Mouse (Mus musculus): ENCODE results near the gene Ctc1. TPM values are rescaled to one million over a fixed set of nuclear protein-coding genes. Genes with fewer than 3 reads are reported as not detected.
A peak's percentile ranks its signal among the peaks of the same experiment; 100 is the strongest.
"Not testable (repeated sequence)": the region's sequence is repeated elsewhere in the genome, so short reads cannot be mapped to it uniquely, and the experiment has no call there.

Ctc1 gene
- polyA plus RNA-seq, 1 experiment: 47.0 TPM

- TF ChIP-seq POLR2A (IDR thresholded peaks at IDR 0.05; ENCODE audit: extremely low read depth, insufficient read depth, low read length): no peak
- TF ChIP-seq CTCF (IDR thresholded peaks at IDR 0.05; ENCODE audit: extremely low read depth, insufficient read depth, low read length): no peak
- no peaks in the 10 kb centered on the region for H3K4me1 ChIP-seq (ENCODE audit: control insufficient read depth, insufficient read depth, low read length)
These were observed 36.4 kb upstream of the Ctc1 start for GRCm38 (mm10) chr11:68979320-68979733.

DNA sequence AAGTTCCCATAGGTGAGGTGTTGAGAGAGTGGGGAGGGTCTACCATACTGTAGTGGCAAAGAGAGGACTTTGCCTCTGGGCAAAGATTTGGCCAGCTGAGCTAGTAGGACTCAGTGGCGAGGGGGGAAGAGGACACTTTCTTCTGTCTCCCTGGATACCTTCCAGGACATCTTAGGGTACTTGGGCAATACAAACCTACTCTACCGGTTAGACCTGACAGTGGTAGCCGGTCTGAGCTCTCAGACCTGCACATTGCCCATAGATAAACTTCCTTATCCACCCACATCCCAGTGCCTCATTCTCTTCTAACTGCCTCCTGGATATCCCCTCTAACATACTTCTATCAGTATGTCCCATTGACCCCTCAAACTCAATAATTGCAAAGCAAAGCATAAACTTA lies 34.8 kb upstream of the Ctc1 start:
- TF ChIP-seq CTCF (IDR thresholded peaks at IDR 0.05; ENCODE audit: extremely low read depth, insufficient read depth, low read length) (no peak), POLR2A (IDR thresholded peaks at IDR 0.05; ENCODE audit: extremely low read depth, insufficient read depth, low read length) (no peak)
- Histone ChIP-seq H3K4me1 (ENCODE audit: control insufficient read depth, insufficient read depth, low read length) (no peaks in the 10 kb centered on the region), H3K27ac (ENCODE audit: insufficient read depth, low read length) (no peak overlapping the region), H3K4me3 (ENCODE audit: insufficient read depth, low read length) (no peak overlapping the region)

More at GRCm38 (mm10) chr11:68979320-68979733, 36.4 kb upstream of the Ctc1 start:
- Histone ChIP-seq H3K27ac (ENCODE audit: insufficient read depth, low read length) (no peak overlapping the region), H3K4me3 (ENCODE audit: insufficient read depth, low read length) (no peak overlapping the region)

GRCm38 (mm10) chr11:68982639-68983369 lies 32.9 kb upstream of the Ctc1 start:
- Histone ChIP-seq H3K27ac (ENCODE audit: insufficient read depth, low read length) (no peak overlapping the region), H3K4me3 (ENCODE audit: insufficient read depth, low read length) (no peak overlapping the region), H3K4me1 (ENCODE audit: control insufficient read depth, insufficient read depth, low read length) (no peaks in the 10 kb centered on the region)
- TF ChIP-seq CTCF (IDR thresholded peaks at IDR 0.05; ENCODE audit: extremely low read depth, insufficient read depth, low read length) (peak; percentile 89), POLR2A (IDR thresholded peaks at IDR 0.05; ENCODE audit: extremely low read depth, insufficient read depth, low read length) (no peak)

DNA sequence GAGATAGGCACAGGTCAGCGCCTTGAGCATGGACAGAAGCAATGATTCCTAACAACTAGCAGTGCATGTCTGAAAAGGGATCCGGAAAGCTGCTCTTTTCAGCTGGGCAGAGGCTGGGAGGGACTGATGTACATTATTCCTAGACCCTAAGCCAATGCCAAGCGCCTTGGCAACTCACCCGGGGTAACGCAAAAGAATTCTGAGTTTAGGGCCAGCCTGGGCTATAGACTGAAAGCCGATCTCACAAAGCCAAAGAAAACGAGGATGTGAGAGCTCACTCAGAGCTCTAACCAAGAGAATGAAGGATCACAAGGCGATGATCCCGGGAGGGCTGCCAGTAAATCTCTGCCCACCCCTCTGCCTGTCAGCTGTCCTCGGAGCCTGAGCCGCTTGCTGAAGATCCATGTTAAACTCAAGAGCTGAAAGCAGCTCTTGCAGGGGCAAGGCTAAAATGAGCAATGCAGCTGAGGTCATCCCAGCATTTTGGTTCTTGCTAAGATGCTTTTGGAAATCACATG lies 28.3 kb upstream of the Ctc1 start:
- Histone ChIP-seq H3K4me1 (ENCODE audit: control insufficient read depth, insufficient read depth, low read length) (no peaks in the 10 kb centered on the region), H3K27ac (ENCODE audit: insufficient read depth, low read length) (no peak overlapping the region), H3K4me3 (ENCODE audit: insufficient read depth, low read length) (no peak overlapping the region)
- no peak for TF ChIP-seq POLR2A (IDR thresholded peaks at IDR 0.05; ENCODE audit: extremely low read depth, insufficient read depth, low read length)
- TF ChIP-seq CTCF (IDR thresholded peaks at IDR 0.05; ENCODE audit: extremely low read depth, insufficient read depth, low read length): no peak

GRCm38 (mm10) chr11:68988341-68988740 lies 27.4 kb upstream of the Ctc1 start:
- H3K27ac ChIP-seq (ENCODE audit: insufficient read depth, low read length): no peak overlapping the region
- no peak overlapping the region for H3K4me3 ChIP-seq (ENCODE audit: insufficient read depth, low read length)
- TF ChIP-seq POLR2A (IDR thresholded peaks at IDR 0.05; ENCODE audit: extremely low read depth, insufficient read depth, low read length) (no peak), CTCF (IDR thresholded peaks at IDR 0.05; ENCODE audit: extremely low read depth, insufficient read depth, low read length) (no peak)
- no peaks in the 10 kb centered on the region for H3K4me1 ChIP-seq (ENCODE audit: control insufficient read depth, insufficient read depth, low read length)

GRCm38 (mm10) chr11:68993122-68993521 lies 22.6 kb upstream of the Ctc1 start:
- no peaks in the 10 kb centered on the region for H3K4me1 ChIP-seq (ENCODE audit: control insufficient read depth, insufficient read depth, low read length)
- no peak for TF ChIP-seq POLR2A (IDR thresholded peaks at IDR 0.05; ENCODE audit: extremely low read depth, insufficient read depth, low read length)
- no peak for TF ChIP-seq CTCF (IDR thresholded peaks at IDR 0.05; ENCODE audit: extremely low read depth, insufficient read depth, low read length)
- H3K27ac ChIP-seq (ENCODE audit: insufficient read depth, low read length): no peak overlapping the region
- H3K4me3 ChIP-seq (ENCODE audit: insufficient read depth, low read length): no peak overlapping the region

DNA sequence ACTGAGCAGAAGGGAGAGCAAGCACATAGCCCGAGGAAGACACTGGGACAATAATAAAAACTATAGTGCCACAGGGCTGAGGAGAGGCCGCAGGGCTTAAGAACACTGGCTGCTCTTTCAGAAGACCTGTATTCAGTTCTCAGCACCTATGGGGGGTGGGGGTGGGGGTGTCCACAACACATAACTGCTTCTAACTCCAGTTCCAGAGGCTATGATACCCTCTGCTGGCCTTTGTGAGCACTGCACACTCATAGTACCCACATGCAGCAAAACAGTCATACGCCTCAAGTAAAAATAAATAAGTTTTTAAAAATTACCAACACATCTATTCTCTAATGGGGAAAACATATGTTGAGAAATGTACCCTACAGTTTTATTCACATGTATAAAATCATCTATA lies 21.3 kb upstream of the Ctc1 start:
- H3K27ac ChIP-seq (ENCODE audit: insufficient read depth, low read length): no peak overlapping the region
- no peaks in the 10 kb centered on the region for H3K4me1 ChIP-seq (ENCODE audit: control insufficient read depth, insufficient read depth, low read length)
- no peak for TF ChIP-seq CTCF (IDR thresholded peaks at IDR 0.05; ENCODE audit: extremely low read depth, insufficient read depth, low read length)
- no peak for TF ChIP-seq POLR2A (IDR thresholded peaks at IDR 0.05; ENCODE audit: extremely low read depth, insufficient read depth, low read length)
- H3K4me3 ChIP-seq (ENCODE audit: insufficient read depth, low read length): no peak overlapping the region

DNA sequence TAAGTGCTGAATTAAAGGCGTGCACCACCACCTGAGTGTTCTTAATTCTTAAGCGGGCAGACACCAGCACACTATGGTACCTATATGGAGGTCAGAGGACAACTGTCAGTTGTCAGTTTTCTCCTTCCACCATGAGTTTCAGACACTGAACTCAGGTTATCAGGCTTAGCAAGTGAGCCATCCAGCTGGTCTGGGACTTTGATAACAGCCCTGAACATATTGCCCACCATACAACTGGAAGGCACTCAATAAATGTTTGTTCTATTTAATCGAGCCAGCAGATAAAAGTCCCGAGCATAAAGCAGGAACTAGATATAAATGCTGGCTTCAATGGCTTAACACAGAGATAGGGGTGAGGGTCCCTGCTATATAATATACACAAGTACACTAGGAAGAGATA lies 18.6 kb upstream of the Ctc1 start:
- TF ChIP-seq CTCF (IDR thresholded peaks at IDR 0.05; ENCODE audit: extremely low read depth, insufficient read depth, low read length): no peak
- TF ChIP-seq POLR2A (IDR thresholded peaks at IDR 0.05; ENCODE audit: extremely low read depth, insufficient read depth, low read length): no peak
- H3K4me3 ChIP-seq (ENCODE audit: insufficient read depth, low read length): no peak overlapping the region
- no peaks in the 10 kb centered on the region for H3K4me1 ChIP-seq (ENCODE audit: control insufficient read depth, insufficient read depth, low read length)
- H3K27ac ChIP-seq (ENCODE audit: insufficient read depth, low read length): no peak overlapping the region

DNA sequence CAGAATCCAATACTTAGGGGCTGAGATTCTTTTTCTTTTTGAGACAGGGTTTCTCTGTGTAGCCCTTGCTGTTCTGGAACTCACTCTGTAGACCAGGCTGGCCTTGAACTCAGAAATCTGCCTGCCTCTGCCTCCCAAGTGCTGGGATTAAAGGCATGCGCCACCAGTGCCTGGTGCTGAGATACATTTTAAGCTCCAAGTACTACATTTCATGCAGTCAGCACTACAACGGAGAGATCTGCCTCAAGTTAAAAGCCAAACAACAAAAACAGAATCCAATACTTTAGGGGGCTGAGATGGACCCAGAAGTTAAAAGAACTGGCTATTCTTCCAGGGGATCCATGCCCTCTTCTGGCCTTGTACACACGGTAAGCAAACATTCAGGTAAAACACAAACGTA lies 12.9 kb upstream of the Ctc1 start:
- H3K27ac ChIP-seq (ENCODE audit: insufficient read depth, low read length); H3K4me1 ChIP-seq (ENCODE audit: control insufficient read depth, insufficient read depth, low read length); H3K4me3 ChIP-seq (ENCODE audit: insufficient read depth, low read length): not testable (repeated sequence)

GRCm38 (mm10) chr11:69003592-69003991 lies 12.1 kb upstream of the Ctc1 start:
- TF ChIP-seq CTCF (IDR thresholded peaks at IDR 0.05; ENCODE audit: extremely low read depth, insufficient read depth, low read length): no peak
- TF ChIP-seq POLR2A (IDR thresholded peaks at IDR 0.05; ENCODE audit: extremely low read depth, insufficient read depth, low read length): no peak
- H3K4me3 ChIP-seq (ENCODE audit: insufficient read depth, low read length): no peak overlapping the region
- no peak overlapping the region for H3K27ac ChIP-seq (ENCODE audit: insufficient read depth, low read length)
- no peaks in the 10 kb centered on the region for H3K4me1 ChIP-seq (ENCODE audit: control insufficient read depth, insufficient read depth, low read length)
